Mouse (Mus musculus): ENCODE measurements around the gene Sgk1.

DNA sequence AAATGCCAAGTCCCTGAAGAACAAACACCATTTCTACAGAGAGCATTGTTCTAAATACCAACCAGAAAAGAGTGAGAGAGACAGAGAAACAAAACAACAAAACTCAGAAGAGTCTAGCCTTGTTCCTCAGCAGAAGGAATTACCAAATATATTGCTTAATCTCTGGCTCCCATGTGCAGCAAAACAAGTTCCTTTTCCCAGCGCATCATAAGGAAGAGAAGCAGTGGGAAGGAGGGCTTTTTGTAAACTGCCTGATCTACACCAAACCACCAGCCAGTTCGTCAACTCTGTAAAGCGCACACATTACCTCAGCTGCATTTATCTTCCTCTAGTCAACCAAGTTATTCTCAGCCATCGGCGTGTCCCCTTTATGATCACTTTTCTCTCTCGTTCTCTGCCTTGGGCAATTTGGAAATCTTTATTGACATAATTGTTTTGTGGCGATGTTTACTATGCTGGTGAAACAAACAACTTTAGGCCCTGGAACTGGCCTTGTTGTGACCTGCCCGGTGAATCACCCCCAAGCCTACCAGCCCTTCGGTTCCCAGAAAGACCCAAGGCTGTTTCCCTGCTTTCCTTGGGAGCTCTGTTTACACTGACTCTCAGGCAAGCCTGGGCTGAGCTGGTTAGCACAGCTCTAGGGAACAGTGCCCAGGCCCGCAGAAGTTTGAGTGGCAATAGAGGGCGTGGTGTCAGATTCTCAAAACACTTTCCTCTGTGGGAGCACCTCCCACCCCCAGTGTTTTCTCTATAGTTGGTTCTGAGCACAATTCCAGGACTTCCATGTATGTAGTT is 34.8 kb upstream of the Sgk1 start:
- TF ChIP-seq CTCF (IDR thresholded peaks at IDR 0.05; ENCODE audit: insufficient read depth, low read length) (no peak), POLR2A (IDR thresholded peaks at IDR 0.05; ENCODE audit: borderline replicate concordance, extremely low read depth, low read depth, low read length) (no peak)

All from lung, adult 2 months (tissue).